Mouse (Mus musculus): ENCODE data around the gene Ipcef1. TPM values are rescaled to one million over a fixed set of nuclear protein-coding genes. Genes with fewer than 3 reads are reported as not detected.

Ipcef1 gene
- total and polyA plus RNA-seq, 3 experiments: 1.7 to 6.8 (median 4.1) TPM

- dilution Hi-C loops (cut with MboI; ENCODE audit: extremely low pct_ligation_motif_present, extremely low pct_unique_long_range_greater_than_20kb, low sequenced_read_pairs) (no loop called here), in situ Hi-C loops (cut with MboI; ENCODE audit: low pct_ligation_motif_present, low pct_unique_long_range_greater_than_20kb, low sequenced_read_pairs) (no loop called here)
- Histone ChIP-seq H3K27me3 (replicated peaks) (no peaks in the 10 kb centered on the region), H3K4me3 (replicated peaks in 1 of 3; ENCODE audit: low read depth in 2 of 3, low read length in 2 of 3, poor library complexity in 1 of 3) (no peak overlapping the region), H3K9me3 (replicated peaks; ENCODE audit: low read length) (no peaks in the 10 kb centered on the region), H3K36me3 (replicated peaks in 1 of 2; ENCODE audit: control insufficient read depth in 1 of 2, insufficient read depth in 1 of 2, low read length in 1 of 2) (no peaks in the 10 kb centered on the region), H3K27ac (ENCODE audit: insufficient read depth, low read depth) (no peak overlapping the region), H3K9ac (ENCODE audit: insufficient read depth, low read depth) (no peak overlapping the region), H3K79me2 (replicated peaks; ENCODE audit: control insufficient read depth, extremely low read depth, insufficient read depth, poor library complexity, severe bottlenecking) (no peaks in the 10 kb centered on the region), H3K4me1 (ENCODE audit: control insufficient read depth in 1 of 2, insufficient read depth in 2 of 2) (peaks cover 0 to 33% of the 10 kb centered on the region in 2 experiments; a peak in 2 of 4 replicates), H3K4me2 (ENCODE audit: insufficient read depth, low read depth, poor library complexity, severe bottlenecking) (no peak overlapping the region)
- DNase-seq (ENCODE audit: extremely low read depth): peak; percentile 12
- TF ChIP-seq USF2 (conservative IDR thresholded peaks at IDR 0.05; ENCODE audit: low read depth, low read length) (no peak), MXI1 (IDR thresholded peaks at IDR 0.05; ENCODE audit: low read depth, low read length) (no peak), NELFE (IDR thresholded peaks at IDR 0.05; ENCODE audit: low read depth, low read length) (no peak), CHD1 (IDR thresholded peaks at IDR 0.05; ENCODE audit: low read depth, low read length) (no peak), ELF1 (IDR thresholded peaks at IDR 0.05; ENCODE audit: low read depth, low read length) (no peak), UBTF (IDR thresholded peaks at IDR 0.05; ENCODE audit: low read depth, low read length) (no peak), BHLHE40 (IDR thresholded peaks at IDR 0.05; ENCODE audit: low read depth, low read length) (no peak), KAT2A (IDR thresholded peaks at IDR 0.05; ENCODE audit: insufficient replicate concordance, low read length) (no peak), RAD21 (IDR thresholded peaks at IDR 0.05; ENCODE audit: low read depth, low read length) (no peak), E2F4 (IDR thresholded peaks at IDR 0.05; ENCODE audit: insufficient replicate concordance, low read depth, low read length) (no peak), SMC3 (IDR thresholded peaks at IDR 0.05; ENCODE audit: low read depth, low read length) (no peak), CTCF (conservative IDR thresholded peaks at IDR 0.05 in 1 of 2, IDR thresholded peaks at IDR 0.05 in 1 of 2; ENCODE audit: low read depth in 2 of 2, low read length in 2 of 2) (no peak), ZNF384 (IDR thresholded peaks at IDR 0.05; ENCODE audit: low read depth, low read length) (no peak), HCFC1 (IDR thresholded peaks at IDR 0.05; ENCODE audit: low read depth, low read length) (no peak), PAX5 (IDR thresholded peaks at IDR 0.05; ENCODE audit: low read length) (no peak), MAZ (IDR thresholded peaks at IDR 0.05; ENCODE audit: low read depth, low read length) (no peak), ZKSCAN1 (IDR thresholded peaks at IDR 0.05; ENCODE audit: borderline replicate concordance, low read depth, low read length) (no peak), CHD2 (IDR thresholded peaks at IDR 0.05; ENCODE audit: low read length) (no peak)
Measured at GRCm38 (mm10) chr10:6936671-6937425, 115.4 kb downstream of the Ipcef1 start.

- H3K9ac ChIP-seq (ENCODE audit: insufficient read depth, low read depth): no peak overlapping the region
- H3K4me1 ChIP-seq (ENCODE audit: control insufficient read depth in 1 of 2, insufficient read depth in 2 of 2): peaks cover 0 to 44% of the 10 kb centered on the region in 2 experiments; a peak in 2 of 4 replicates
- no peaks in the 10 kb centered on the region for H3K27me3 ChIP-seq (replicated peaks)
- H3K27ac ChIP-seq (ENCODE audit: insufficient read depth, low read depth): no peak overlapping the region
- no peaks in the 10 kb centered on the region for H3K79me2 ChIP-seq (replicated peaks; ENCODE audit: control insufficient read depth, extremely low read depth, insufficient read depth, poor library complexity, severe bottlenecking)
- dilution Hi-C loops (cut with MboI; ENCODE audit: extremely low pct_ligation_motif_present, extremely low pct_unique_long_range_greater_than_20kb, low sequenced_read_pairs) (no loop called here), in situ Hi-C loops (cut with MboI; ENCODE audit: low pct_ligation_motif_present, low pct_unique_long_range_greater_than_20kb, low sequenced_read_pairs) (no loop called here)
- no peaks in the 10 kb centered on the region for H3K9me3 ChIP-seq (replicated peaks; ENCODE audit: low read length)
- H3K4me3 ChIP-seq (replicated peaks in 1 of 3; ENCODE audit: low read depth in 2 of 3, low read length in 2 of 3, poor library complexity in 1 of 3): no peak overlapping the region
- H3K4me2 ChIP-seq (ENCODE audit: insufficient read depth, low read depth, poor library complexity, severe bottlenecking): no peak overlapping the region
- DNase-seq (ENCODE audit: extremely low read depth): no peak
- TF ChIP-seq NELFE (IDR thresholded peaks at IDR 0.05; ENCODE audit: low read depth, low read length) (no peak), ELF1 (IDR thresholded peaks at IDR 0.05; ENCODE audit: low read depth, low read length) (no peak), MAZ (IDR thresholded peaks at IDR 0.05; ENCODE audit: low read depth, low read length) (no peak), ZC3H11A (IDR thresholded peaks at IDR 0.05; ENCODE audit: low read depth, low read length) (no peak), IRF4 (IDR thresholded peaks at IDR 0.05; ENCODE audit: low read depth, low read length) (no peak), JUND (conservative IDR thresholded peaks at IDR 0.05; ENCODE audit: low read depth, low read length) (no peak), SMC3 (IDR thresholded peaks at IDR 0.05; ENCODE audit: low read depth, low read length) (no peak), UBTF (IDR thresholded peaks at IDR 0.05; ENCODE audit: low read depth, low read length) (no peak), NRF1 (IDR thresholded peaks at IDR 0.05; ENCODE audit: low read depth, low read length) (no peak), GABPA (IDR thresholded peaks at IDR 0.05; ENCODE audit: insufficient replicate concordance, low read depth, low read length) (no peak), ZKSCAN1 (IDR thresholded peaks at IDR 0.05; ENCODE audit: borderline replicate concordance, low read depth, low read length) (no peak), ZMIZ1 (IDR thresholded peaks at IDR 0.05; ENCODE audit: low read depth, low read length) (no peak), RCOR1 (conservative IDR thresholded peaks at IDR 0.05; ENCODE audit: low read depth, low read length) (no peak), E2F4 (IDR thresholded peaks at IDR 0.05; ENCODE audit: insufficient replicate concordance, low read depth, low read length) (no peak)
- no peaks in the 10 kb centered on the region for H3K36me3 ChIP-seq (replicated peaks in 1 of 2; ENCODE audit: control insufficient read depth in 1 of 2, insufficient read depth in 1 of 2, low read length in 1 of 2)
Measured at GRCm38 (mm10) chr10:6934776-6935175, 117.5 kb downstream of the Ipcef1 start.

Measured in CH12.LX (cell line).